Mouse (Mus musculus): Measurements from ENCODE around the gene Pcnx2. TPM values are rescaled to one million over a fixed set of nuclear protein-coding genes. Genes with fewer than 3 reads are reported as not detected.

Pcnx2 gene
- total and polyA plus RNA-seq, 3 experiments = not detected

GRCm38 (mm10) chr8:125742406-125742805 lies 155.7 kb downstream of the Pcnx2 start:
- TF ChIP-seq PAX5 (IDR thresholded peaks at IDR 0.05; ENCODE audit: low read length) = no peak
- TF ChIP-seq NELFE (IDR thresholded peaks at IDR 0.05; ENCODE audit: low read depth, low read length) = no peak
- no peak for TF ChIP-seq NRF1 (IDR thresholded peaks at IDR 0.05; ENCODE audit: low read depth, low read length)
- no peak for TF ChIP-seq SIN3A (IDR thresholded peaks at IDR 0.05; ENCODE audit: low read length)
- TF ChIP-seq RAD21 (IDR thresholded peaks at IDR 0.05; ENCODE audit: low read depth, low read length) = no peak; the same call in 1 of the 2 replicates
- no peak for TF ChIP-seq BHLHE40 (IDR thresholded peaks at IDR 0.05; ENCODE audit: low read depth, low read length)
- TF ChIP-seq POLR2A (IDR thresholded peaks at IDR 0.05; ENCODE audit: low read depth, low read length) = no peak
- no peak for TF ChIP-seq UBTF (IDR thresholded peaks at IDR 0.05; ENCODE audit: low read depth, low read length)
- no peak for TF ChIP-seq JUND (conservative IDR thresholded peaks at IDR 0.05; ENCODE audit: low read depth, low read length)
- TF ChIP-seq EP300 (IDR thresholded peaks at IDR 0.05; ENCODE audit: low read length) = no peak
- TF ChIP-seq CHD2 (IDR thresholded peaks at IDR 0.05; ENCODE audit: low read length) = no peak
- no peak for TF ChIP-seq HCFC1 (IDR thresholded peaks at IDR 0.05; ENCODE audit: low read depth, low read length)
- no peak for TF ChIP-seq USF1 (IDR thresholded peaks at IDR 0.05; ENCODE audit: low read depth, low read length)
- TF ChIP-seq MEF2A (IDR thresholded peaks at IDR 0.05; ENCODE audit: borderline replicate concordance, low read depth, low read length) = no peak
- Histone ChIP-seq H3K9me3 (replicated peaks; ENCODE audit: low read length) (no peaks in the 10 kb centered on the region), H3K4me1 (ENCODE audit: control insufficient read depth in 1 of 2, insufficient read depth in 2 of 2) (peaks cover 20% of the 10 kb centered on the region in 2 experiments), H3K4me2 (ENCODE audit: insufficient read depth, low read depth, poor library complexity, severe bottlenecking) (no peak overlapping the region), H3K27me3 (replicated peaks) (no peaks in the 10 kb centered on the region), H3K9ac (ENCODE audit: insufficient read depth, low read depth) (no peak overlapping the region), H3K4me3 (replicated peaks in 1 of 3; ENCODE audit: low read depth in 2 of 3, low read length in 2 of 3, poor library complexity in 1 of 3) (no peak overlapping the region), H3K79me2 (replicated peaks; ENCODE audit: control insufficient read depth, extremely low read depth, insufficient read depth, poor library complexity, severe bottlenecking) (no peaks in the 10 kb centered on the region), H3K36me3 (replicated peaks in 1 of 2; ENCODE audit: control insufficient read depth in 1 of 2, insufficient read depth in 1 of 2, low read length in 1 of 2) (peaks cover 11 to 75% of the 10 kb centered on the region in 2 experiments), H3K27ac (ENCODE audit: insufficient read depth, low read depth) (no peak overlapping the region)
- dilution Hi-C loops (cut with MboI; ENCODE audit: extremely low pct_ligation_motif_present, extremely low pct_unique_long_range_greater_than_20kb, low sequenced_read_pairs) (no loop called here), in situ Hi-C loops (cut with MboI; ENCODE audit: low pct_ligation_motif_present, low pct_unique_long_range_greater_than_20kb, low sequenced_read_pairs) (no loop called here)
- DNase-seq (ENCODE audit: extremely low read depth) = no peak

DNA sequence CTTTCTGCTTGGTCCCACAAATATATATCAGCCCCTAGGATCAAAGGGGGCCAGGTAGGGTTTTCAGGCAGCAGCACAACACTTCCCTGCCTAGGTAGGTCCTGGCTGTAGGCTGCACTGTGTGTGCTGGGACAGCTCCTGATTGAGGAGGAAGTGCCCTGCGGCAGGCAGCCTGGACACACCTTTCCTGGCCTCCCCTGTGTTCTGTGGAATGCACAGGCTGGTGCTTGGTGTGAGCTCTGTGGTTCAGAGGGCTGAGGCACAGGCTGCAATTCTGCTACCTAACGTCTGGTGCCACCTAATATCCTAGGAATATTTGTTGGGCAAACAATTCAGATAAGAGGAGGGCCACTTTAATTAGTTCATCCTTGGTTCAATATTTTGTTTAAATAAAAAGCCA lies 156.3 kb downstream of the Pcnx2 start:
- Histone ChIP-seq H3K4me1 (ENCODE audit: control insufficient read depth in 1 of 2, insufficient read depth in 2 of 2) (peaks cover 20 to 21% of the 10 kb centered on the region in 2 experiments), H3K27ac (ENCODE audit: insufficient read depth, low read depth) (no peak overlapping the region), H3K4me3 (replicated peaks in 1 of 3; ENCODE audit: low read depth in 2 of 3, low read length in 2 of 3, poor library complexity in 1 of 3) (no peak overlapping the region), H3K36me3 (replicated peaks in 1 of 2; ENCODE audit: control insufficient read depth in 1 of 2, insufficient read depth in 1 of 2, low read length in 1 of 2) (peaks cover 13 to 75% of the 10 kb centered on the region in 2 experiments), H3K79me2 (replicated peaks; ENCODE audit: control insufficient read depth, extremely low read depth, insufficient read depth, poor library complexity, severe bottlenecking) (no peaks in the 10 kb centered on the region), H3K4me2 (ENCODE audit: insufficient read depth, low read depth, poor library complexity, severe bottlenecking) (no peak overlapping the region), H3K27me3 (replicated peaks) (no peaks in the 10 kb centered on the region), H3K9ac (ENCODE audit: insufficient read depth, low read depth) (no peak overlapping the region), H3K9me3 (replicated peaks; ENCODE audit: low read length) (no peaks in the 10 kb centered on the region)
- dilution Hi-C loops (cut with MboI; ENCODE audit: extremely low pct_ligation_motif_present, extremely low pct_unique_long_range_greater_than_20kb, low sequenced_read_pairs) = no loop called here
- DNase-seq (ENCODE audit: extremely low read depth) = no peak
- TF ChIP-seq CHD1 (IDR thresholded peaks at IDR 0.05; ENCODE audit: low read depth, low read length) (no peak), ZC3H11A (IDR thresholded peaks at IDR 0.05; ENCODE audit: low read depth, low read length) (no peak), SMC3 (IDR thresholded peaks at IDR 0.05; ENCODE audit: low read depth, low read length) (no peak), ELF1 (IDR thresholded peaks at IDR 0.05; ENCODE audit: low read depth, low read length) (no peak), IRF4 (IDR thresholded peaks at IDR 0.05; ENCODE audit: low read depth, low read length) (no peak), HCFC1 (IDR thresholded peaks at IDR 0.05; ENCODE audit: low read depth, low read length) (no peak), CHD2 (IDR thresholded peaks at IDR 0.05; ENCODE audit: low read length) (no peak), RAD21 (IDR thresholded peaks at IDR 0.05; ENCODE audit: low read depth, low read length) (no peak), ZMIZ1 (IDR thresholded peaks at IDR 0.05; ENCODE audit: low read depth, low read length) (no peak), MYC (IDR thresholded peaks at IDR 0.05; ENCODE audit: low read depth, low read length) (no peak), E2F4 (IDR thresholded peaks at IDR 0.05; ENCODE audit: insufficient replicate concordance, low read depth, low read length) (no peak), EP300 (IDR thresholded peaks at IDR 0.05; ENCODE audit: low read length) (no peak), ETS1 (conservative IDR thresholded peaks at IDR 0.05; ENCODE audit: low read depth, low read length) (no peak), JUND (conservative IDR thresholded peaks at IDR 0.05; ENCODE audit: low read depth, low read length) (no peak), POLR2AphosphoS2 (IDR thresholded peaks at IDR 0.05; ENCODE audit: low read depth, low read length) (no peak), CTCF (conservative IDR thresholded peaks at IDR 0.05 in 1 of 2, IDR thresholded peaks at IDR 0.05 in 1 of 2; ENCODE audit: low read depth in 2 of 2, low read length in 2 of 2) (no peak), MAFK (IDR thresholded peaks at IDR 0.05; ENCODE audit: insufficient replicate concordance, low read length) (no peak), USF2 (conservative IDR thresholded peaks at IDR 0.05; ENCODE audit: low read depth, low read length) (no peak), USF1 (IDR thresholded peaks at IDR 0.05; ENCODE audit: low read depth, low read length) (no peak), MAX (IDR thresholded peaks at IDR 0.05; ENCODE audit: low read length) (no peak)
- in situ Hi-C loops (cut with MboI; ENCODE audit: low pct_ligation_motif_present, low pct_unique_long_range_greater_than_20kb, low sequenced_read_pairs) = no loop called here
